Mouse (Mus musculus) kidney, adult 8-10 months (tissue): ENCODE measurements around the gene Pomt1.

Source experiments
- DNase-seq, 2 experiments: peaks; one replicate each; pipeline ENCODE4 v3.0.0; 2022

Gene Pomt1

DNA sequence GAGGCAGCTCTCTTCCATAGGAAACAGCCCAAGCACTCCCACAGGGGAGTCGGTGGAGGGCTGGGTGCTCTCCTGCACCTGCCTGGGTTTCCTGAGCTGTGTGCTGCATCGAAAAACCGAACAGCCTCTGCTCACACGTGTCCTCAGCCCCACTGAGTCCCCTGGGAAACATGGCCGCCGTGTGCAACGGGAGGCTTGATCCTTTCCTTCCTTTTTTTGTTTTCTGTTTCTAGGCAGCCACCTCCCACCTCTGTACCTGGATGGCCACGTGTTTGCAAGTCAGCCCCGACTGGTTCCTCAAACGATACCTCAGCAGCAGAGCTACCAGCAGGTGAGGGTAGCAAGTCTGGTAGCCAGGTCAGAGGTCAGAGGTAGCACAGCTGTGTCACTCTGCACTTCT is 14.3 kb upstream of the Pomt1 start:
- no peak for DNase-seq

DNA sequence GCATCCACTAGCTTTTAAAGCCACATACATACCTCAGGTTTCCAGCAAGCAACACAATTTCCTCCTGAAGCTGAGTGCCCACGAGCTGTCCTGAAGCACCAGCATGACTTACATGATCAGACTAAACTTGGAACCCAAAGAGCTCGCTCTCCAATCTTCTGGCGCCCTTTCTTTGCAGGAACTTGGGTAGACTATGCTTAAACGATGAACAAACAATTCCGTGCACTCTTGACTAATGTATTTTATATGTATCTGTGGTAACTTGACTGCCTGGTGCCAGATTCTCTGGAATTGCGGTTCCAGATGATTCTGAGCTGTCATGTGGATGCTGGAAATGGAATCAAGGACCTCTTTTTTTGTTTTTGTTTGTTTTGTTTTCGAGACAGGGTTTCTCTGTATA is 957 bp upstream of the Pomt1 start:
- no peak for DNase-seq

GRCm38 (mm10) chr2:32236760-32237487 is 534 bp downstream of the Pomt1 start:
- DNase-seq, result peak; percentile 61 to 67

GRCm38 (mm10) chr2:32237571-32237970 is 1.2 kb downstream of the Pomt1 start:
- DNase-seq, result no peak

DNA sequence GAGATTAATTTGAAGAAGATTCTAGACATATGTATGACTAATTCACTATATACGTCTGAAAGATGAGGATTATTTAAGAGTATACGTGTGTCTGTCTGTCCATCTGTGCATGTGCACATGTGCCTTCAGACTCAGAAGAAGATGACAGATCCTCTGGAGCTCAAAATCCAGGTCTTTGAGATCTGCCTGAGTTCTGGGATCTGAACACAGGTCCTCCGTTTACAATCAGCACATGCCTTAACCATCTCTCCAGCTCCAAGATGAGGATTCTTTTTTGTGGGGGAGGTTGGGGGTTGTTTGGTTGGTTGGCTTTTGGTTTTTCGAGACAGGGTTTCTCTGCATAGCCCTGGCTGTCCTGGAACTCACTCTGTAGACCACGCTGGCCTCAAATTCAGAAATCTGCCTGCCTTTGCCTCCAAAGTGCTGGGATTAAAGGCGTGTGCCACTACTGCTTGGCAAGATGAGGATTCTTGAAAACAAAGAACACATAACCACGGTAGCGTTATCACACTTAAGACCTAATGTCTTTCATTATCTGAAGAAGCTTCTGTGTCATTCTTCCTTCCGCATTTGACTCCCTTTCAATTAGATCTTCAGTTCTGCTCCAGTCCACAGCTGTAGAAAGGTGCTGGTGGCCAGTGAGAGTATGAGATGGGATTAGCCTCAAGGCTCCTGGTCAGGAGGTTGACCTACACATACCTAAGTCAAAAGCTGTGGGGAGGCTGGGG is 2.5 kb downstream of the Pomt1 start:
- DNase-seq, result no peak

DNA sequence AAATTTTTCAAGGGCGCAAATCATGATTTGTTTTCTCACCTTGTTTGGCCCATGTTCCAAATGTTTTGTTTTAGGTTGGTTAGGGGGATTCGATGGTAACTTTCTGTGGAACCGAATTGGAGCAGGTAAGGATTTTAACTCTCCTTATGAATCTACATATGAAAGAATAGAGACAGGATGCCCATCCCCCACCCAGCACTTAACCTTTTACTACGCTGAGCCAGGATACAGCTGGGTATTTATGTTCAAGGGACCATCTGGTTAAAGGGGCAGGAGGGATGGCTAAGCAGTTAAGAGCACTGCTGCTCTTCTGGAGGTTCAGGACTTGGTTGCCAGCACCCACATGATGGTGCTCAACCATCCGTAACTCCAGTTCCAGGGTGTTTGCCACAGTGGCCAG is 4.2 kb downstream of the Pomt1 start:
- DNase-seq, result no peak

DNA sequence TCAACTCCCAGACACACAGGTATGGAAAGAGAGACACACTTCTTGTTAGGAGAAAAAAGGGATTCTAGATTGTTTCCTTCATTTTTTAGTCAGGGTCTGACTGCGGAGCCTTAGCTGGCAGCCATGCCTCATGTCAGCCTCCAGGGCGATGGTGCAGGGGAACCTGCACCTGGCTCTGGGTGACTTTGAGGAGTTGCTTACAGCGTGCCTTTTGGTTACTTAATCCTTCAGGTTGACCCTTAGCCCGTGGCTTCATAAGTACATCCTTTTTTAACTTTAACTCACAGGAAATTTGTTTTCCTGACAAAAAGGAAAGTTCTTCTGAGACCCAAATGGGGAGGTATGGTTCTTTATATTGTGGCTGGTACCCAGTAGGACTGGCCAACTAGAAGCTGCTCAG is 6.6 kb downstream of the Pomt1 start:
- peak in 1 of 2 experiments; percentile 29 for DNase-seq

DNA sequence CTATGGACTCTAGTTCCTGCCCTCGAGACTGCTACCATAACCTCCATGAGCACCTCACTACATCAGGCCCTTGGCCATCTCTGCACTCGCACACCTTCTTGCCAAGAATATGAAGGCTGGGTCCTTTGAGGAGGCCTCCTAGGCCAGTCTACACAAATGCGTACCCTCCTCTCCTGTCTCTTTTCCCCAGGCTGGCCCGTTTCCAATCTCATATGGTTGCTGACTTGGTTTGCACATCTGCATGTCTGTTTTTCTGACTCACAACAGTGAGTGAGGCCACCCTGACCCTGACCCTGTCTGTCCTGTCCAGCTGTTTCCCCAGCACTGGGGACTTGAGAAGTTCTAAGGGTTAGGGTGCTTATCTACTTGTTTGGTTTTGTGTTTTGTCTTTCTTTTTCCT is 10.4 kb downstream of the Pomt1 start:
- no peak for DNase-seq

- DNase-seq, result peak; percentile 47 to 56
These were observed 12.3 kb downstream of the Pomt1 start for GRCm38 (mm10) chr2:32248377-32249361.

- peak; percentile 42 to 43 for DNase-seq
These were observed 15.6 kb downstream of the Pomt1 start for GRCm38 (mm10) chr2:32251791-32252527.

GRCm38 (mm10) chr2:32252658-32253057 is 16.3 kb downstream of the Pomt1 start:
- no peak for DNase-seq

GRCm38 (mm10) chr2:32253352-32253751 is 17.0 kb downstream of the Pomt1 start:
- DNase-seq, result no peak

GRCm38 (mm10) chr2:32254563-32254962 is 18.2 kb downstream of the Pomt1 start:
- no peak for DNase-seq

DNA sequence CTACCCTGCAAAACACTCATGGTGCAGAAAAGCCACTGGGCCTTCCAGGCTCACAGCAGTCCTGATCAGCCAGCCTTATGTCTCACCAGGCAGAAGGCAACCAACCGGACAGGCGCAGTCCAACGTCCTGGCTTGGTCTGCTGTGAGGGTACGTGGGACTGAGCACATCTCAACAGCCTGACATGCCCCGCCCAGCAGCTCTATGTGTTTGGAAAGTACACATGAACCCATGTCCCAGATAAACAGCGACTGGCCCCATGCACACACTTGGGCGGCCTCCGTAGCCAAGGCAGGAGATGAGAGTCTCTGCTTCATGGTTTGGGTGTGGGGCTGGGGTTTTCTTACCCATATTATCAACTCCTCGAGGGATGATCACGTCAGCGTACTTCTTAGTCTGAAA is 19.9 kb downstream of the Pomt1 start:
- DNase-seq, result no peak

GRCm38 (mm10) chr2:32258887-32259533 is 22.6 kb downstream of the Pomt1 start:
- peak; percentile 67 to 82 for DNase-seq

- DNase-seq, result peak; percentile 93 to 94
These were observed 23.4 kb downstream of the Pomt1 start, which contains the start of gene Uck1 for GRCm38 (mm10) chr2:32259657-32260417. Uck1 (minus strand) TSS chr2:32260159.

DNA sequence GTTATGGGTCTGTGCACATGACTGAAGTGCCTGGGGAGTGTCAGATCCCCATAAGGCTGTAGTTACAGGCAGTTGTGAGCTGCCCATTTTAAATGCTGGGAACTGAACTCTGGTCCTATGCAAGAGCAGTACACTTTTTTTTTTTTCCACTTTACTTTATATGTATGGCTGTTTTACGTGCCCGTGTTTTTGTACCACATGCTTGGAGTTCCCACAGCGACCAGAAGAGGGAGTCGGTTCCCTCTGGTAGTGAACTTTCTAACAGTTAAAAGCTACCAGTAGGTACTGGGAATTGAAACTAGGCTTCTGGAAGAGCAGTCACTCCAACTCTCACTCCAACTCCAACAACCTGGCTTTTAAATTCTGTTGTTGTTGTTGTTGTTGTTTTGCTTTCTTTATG is 24.2 kb downstream of the Pomt1 start:
- DNase-seq, result peak in 1 of 2 experiments; percentile 70

GRCm38 (mm10) chr2:32275823-32276222 is 39.4 kb downstream of the Pomt1 start:
- no peak for DNase-seq

- DNase-seq, result no peak
These were observed 45.9 kb downstream of the Pomt1 start for GRCm38 (mm10) chr2:32282289-32282688.

- DNase-seq, result peak; percentile 65 to 76
These were observed 46.3 kb downstream of the Pomt1 start for GRCm38 (mm10) chr2:32282727-32283126.

GRCm38 (mm10) chr2:32283986-32284385 is 47.6 kb downstream of the Pomt1 start:
- DNase-seq, result no peak
